ENCODE assay signal across 8 mouse cellular contexts in genomic region chr12:112947307-112947706, GRCm38 (mm10). TPM values are rescaled to one million over a fixed set of nuclear protein-coding genes. Genes with fewer than 3 reads are reported as not detected.
A peak's percentile ranks its signal among the peaks of the same experiment; 100 is the strongest.
DNase-seq lines count a peak whose midpoint lies in the region; ATAC-seq and TF ChIP-seq lines count a peak whose summit lies in the region.

No protein-coding gene starts in this region.

- no peak overlapping the region for H3K4me2 ChIP-seq in midbrain, embryonic 13.5 days (replicated peaks)

- H3K27ac ChIP-seq in heart, adult 2 months = peak overlapping the region; percentile 28; the same call in 1 of the 2 replicates
- no peak overlapping the region for H3K27ac ChIP-seq in thymus, adult 2 months (ENCODE audit: control insufficient read depth, insufficient read depth, low read length)
- H3K27ac ChIP-seq in limb, embryonic 10.5 days = peak overlapping the region; percentile 22; the same call in 1 of the 2 replicates
- H3K27ac ChIP-seq in midbrain, embryonic 13.5 days = no peak overlapping the region

- no peak for DNase-seq in heart, adult 2 months
- DNase-seq in heart, adult 8-10 months (ENCODE audit: low spot score) = no peak
- peak; percentile 47 for DNase-seq in thymus, adult 2 months
- DNase-seq in thymus, adult 18-20 months = no peak
- DNase-seq in limb, embryonic 10.5 days (ENCODE audit: low spot score) = no peak
- DNase-seq in frontal cortex, postnatal 10 days (ENCODE audit: low spot score in 2 of 2) = no peak
- no peak for DNase-seq in ovary, postnatal 10 days (ENCODE audit: low spot score)

- no peak for TF ChIP-seq EP300 in heart, adult 2 months (IDR thresholded peaks at IDR 0.05; ENCODE audit: insufficient read depth, low read depth, low read length)

- no peak overlapping the region for H3K9ac ChIP-seq in heart, adult 2 months (ENCODE audit: low read depth, low read length)
- H3K9ac ChIP-seq in midbrain, embryonic 13.5 days (replicated peaks) = no peak overlapping the region

- peak; percentile 71 for TF ChIP-seq CTCF in heart, adult 2 months (IDR thresholded peaks at IDR 0.05)
- TF ChIP-seq CTCF in thymus, adult 2 months (IDR thresholded peaks at IDR 0.05; ENCODE audit: borderline replicate concordance, control insufficient read depth, extremely low read depth, insufficient read depth, low read length, poor library complexity) = no peak

- no peaks in the 10 kb centered on the region for H3K27me3 ChIP-seq in heart, adult 2 months (ENCODE audit: control insufficient read depth, insufficient read depth, low read length)
- H3K27me3 ChIP-seq in thymus, adult 2 months (ENCODE audit: control insufficient read depth, insufficient read depth, low read length) = no peaks in the 10 kb centered on the region
- H3K27me3 ChIP-seq in limb, embryonic 10.5 days (ENCODE audit: low read depth, poor library complexity, severe bottlenecking) = no peaks in the 10 kb centered on the region
- H3K27me3 ChIP-seq in midbrain, embryonic 13.5 days = no peaks in the 10 kb centered on the region

- no peak for ATAC-seq in midbrain, embryonic 13.5 days

- no peaks in the 10 kb centered on the region for H3K36me3 ChIP-seq in heart, adult 2 months (ENCODE audit: control insufficient read depth, insufficient read depth, low read length)
- no peaks in the 10 kb centered on the region for H3K36me3 ChIP-seq in thymus, adult 2 months (ENCODE audit: control insufficient read depth, insufficient read depth, low read length)
- H3K36me3 ChIP-seq in limb, embryonic 10.5 days = no peaks in the 10 kb centered on the region
- H3K36me3 ChIP-seq in midbrain, embryonic 13.5 days = no peaks in the 10 kb centered on the region

- H3K4me1 ChIP-seq in heart, adult 2 months (ENCODE audit: control insufficient read depth, insufficient read depth, low read length) = peaks cover 15% of the 10 kb centered on the region
- H3K4me1 ChIP-seq in thymus, adult 2 months (replicated peaks; ENCODE audit: control insufficient read depth, insufficient read depth, low read length) = peaks cover 22% of the 10 kb centered on the region
- H3K4me1 ChIP-seq in limb, embryonic 10.5 days = peaks cover 54% of the 10 kb centered on the region
- H3K4me1 ChIP-seq in midbrain, embryonic 13.5 days (replicated peaks) = peaks cover 28% of the 10 kb centered on the region

- intact Hi-C loops in heart, adult 2 months (cut with DNase I) = no loop called here

- WGBS in heart, adult 2 months = 38% methylated on average over 4 of the region's 4 CpGs
- 39% methylated on average over 4 of the region's 4 CpGs for WGBS in thymus, adult 2 months
- 29% methylated on average over 4 of the region's 4 CpGs for WGBS in limb, embryonic 10.5 days
- WGBS in midbrain, embryonic 13.5 days = 29% methylated on average over 4 of the region's 4 CpGs

- no peak overlapping the region for H3K4me3 ChIP-seq in heart, adult 2 months
- H3K4me3 ChIP-seq in thymus, adult 2 months (ENCODE audit: control insufficient read depth, insufficient read depth, low read length) = no peak overlapping the region
- no peak overlapping the region for H3K4me3 ChIP-seq in limb, embryonic 10.5 days
- no peak overlapping the region for H3K4me3 ChIP-seq in midbrain, embryonic 13.5 days (replicated peaks)

- no peaks in the 10 kb centered on the region for H3K79me2 ChIP-seq in heart, adult 2 months (replicated peaks; ENCODE audit: control insufficient read depth, insufficient read depth, low read length)

- H3K9me3 ChIP-seq in limb, embryonic 10.5 days (replicated peaks) = no peaks in the 10 kb centered on the region
- no peaks in the 10 kb centered on the region for H3K9me3 ChIP-seq in midbrain, embryonic 13.5 days

- TF ChIP-seq POLR2A in heart, adult 2 months (IDR thresholded peaks at IDR 0.05; ENCODE audit: insufficient read depth, low read depth, low read length) = no peak
- no peak for TF ChIP-seq POLR2A in thymus, adult 2 months (IDR thresholded peaks at IDR 0.05; ENCODE audit: control insufficient read depth, extremely low read depth, insufficient read depth, low read length, poor library complexity)

RNA-seq across cellular contexts. Expression of gene Nudt14, which starts 5.4 kb away (rescaled TPM):
- total RNA-seq in heart, adult 2 months (2021) = 1 to 10 TPM; 5.7 to 8.6 TPM
- polyA plus RNA-seq in heart, adult 2 months (2012; rRNA removed) = 11.4 and 14.8 TPM in 2 replicates
- total RNA-seq in heart, adult 8-10 months (2022) = 10 to 100 TPM in 1 of 4 experiments, 1 to 10 TPM in 3; 7.0 to 11.7 (median 8.5) TPM
- 58.8 and 59.6 TPM in 2 replicates for polyA plus RNA-seq in thymus, adult 2 months (2012; rRNA removed)
- 76.7 and 79.7 TPM in 2 replicates for polyA plus RNA-seq in limb, embryonic 10.5 days (2016; fragmentation: Nextera tagmentation; extraction: Ambion mirVana)
- 53.7 and 61.9 TPM in 2 replicates for polyA plus RNA-seq in midbrain, embryonic 13.5 days (2015; fragmentation: Nextera tagmentation; extraction: Ambion mirVana)

RNA-seq across cellular contexts. Expression of gene Jag2, which starts 17.7 kb away (rescaled TPM):
- total RNA-seq in heart, adult 2 months (2021) = 10 to 100 TPM; 25.4 to 27.4 TPM
- 34.4 and 35.5 TPM in 2 replicates for polyA plus RNA-seq in heart, adult 2 months (2012; rRNA removed)
- 10 to 100 TPM; 25.1 to 30.4 (median 29.8) TPM for total RNA-seq in heart, adult 8-10 months (2022)
- polyA plus RNA-seq in thymus, adult 2 months (2012; rRNA removed) = 58.7 and 61.5 TPM in 2 replicates
- polyA plus RNA-seq in limb, embryonic 10.5 days (2016; fragmentation: Nextera tagmentation; extraction: Ambion mirVana) = 3.5 and 4.5 TPM in 2 replicates
- 9.4 and 10.5 TPM in 2 replicates for polyA plus RNA-seq in midbrain, embryonic 13.5 days (2015; fragmentation: Nextera tagmentation; extraction: Ambion mirVana)

RNA-seq across cellular contexts. Expression of gene Btbd6, which starts 29.0 kb away (rescaled TPM):
- total RNA-seq in heart, adult 2 months (2021) = 10 to 100 TPM; 21.8 to 24.3 TPM
- polyA plus RNA-seq in heart, adult 2 months (2012; rRNA removed) = 26.7 and 27.4 TPM in 2 replicates
- 10 to 100 TPM; 21.6 to 29.6 (median 26.3) TPM for total RNA-seq in heart, adult 8-10 months (2022)
- polyA plus RNA-seq in thymus, adult 2 months (2012; rRNA removed) = 69.7 and 87.6 TPM in 2 replicates
- 25.6 and 27.9 TPM in 2 replicates for polyA plus RNA-seq in limb, embryonic 10.5 days (2016; fragmentation: Nextera tagmentation; extraction: Ambion mirVana)
- polyA plus RNA-seq in midbrain, embryonic 13.5 days (2015; fragmentation: Nextera tagmentation; extraction: Ambion mirVana) = 36.1 and 37.8 TPM in 2 replicates

RNA-seq across cellular contexts. Expression of gene Brf1, which starts 53.2 kb away (rescaled TPM):
- total RNA-seq in heart, adult 2 months (2021) = 10 to 100 TPM; 22.3 to 25.1 TPM
- 22.4 and 29.3 TPM in 2 replicates for polyA plus RNA-seq in heart, adult 2 months (2012; rRNA removed)
- total RNA-seq in heart, adult 8-10 months (2022) = 10 to 100 TPM; 22.9 to 28.1 (median 24.6) TPM
- polyA plus RNA-seq in thymus, adult 2 months (2012; rRNA removed) = 247 and 304 TPM in 2 replicates
- polyA plus RNA-seq in limb, embryonic 10.5 days (2016; fragmentation: Nextera tagmentation; extraction: Ambion mirVana) = 53.5 and 65.9 TPM in 2 replicates
- 60.3 and 61.9 TPM in 2 replicates for polyA plus RNA-seq in midbrain, embryonic 13.5 days (2015; fragmentation: Nextera tagmentation; extraction: Ambion mirVana)

Comparison
In these comparisons a context has a peak if more than half of its experiments do, and no peak if none do; other contexts are left out.
1. H3K27ac ChIP-seq: peak in heart, adult 2 months (single experiment) and limb, embryonic 10.5 days (single experiment); none in thymus, adult 2 months (single experiment) and midbrain, embryonic 13.5 days (single experiment).